Mouse (Mus musculus) small intestine, adult 2 months (tissue): ENCODE results near the gene Gm12394.

Experiments
- CTCF ChIP-seq: fragments of 200-500 bp; IDR thresholded peaks from 2 replicates; pipeline ENCODE4 v1.5.1; 2012; ENCODE audit warnings: low read depth, mild to moderate bottlenecking, control low read depth, inconsistent platforms, low read length, moderate library complexity, mixed read lengths; ENCODE audit not compliant: insufficient replicate concordance, insufficient read length; ENCODE audit errors: extremely low read depth
- POLR2A ChIP-seq: fragments of 200-500 bp; IDR thresholded peaks from 2 replicates; pipeline ENCODE4 v1.6.1; 2012; ENCODE audit warnings: low read depth, mild to moderate bottlenecking, control low read depth, inconsistent platforms, low read length, moderate library complexity

DNA sequence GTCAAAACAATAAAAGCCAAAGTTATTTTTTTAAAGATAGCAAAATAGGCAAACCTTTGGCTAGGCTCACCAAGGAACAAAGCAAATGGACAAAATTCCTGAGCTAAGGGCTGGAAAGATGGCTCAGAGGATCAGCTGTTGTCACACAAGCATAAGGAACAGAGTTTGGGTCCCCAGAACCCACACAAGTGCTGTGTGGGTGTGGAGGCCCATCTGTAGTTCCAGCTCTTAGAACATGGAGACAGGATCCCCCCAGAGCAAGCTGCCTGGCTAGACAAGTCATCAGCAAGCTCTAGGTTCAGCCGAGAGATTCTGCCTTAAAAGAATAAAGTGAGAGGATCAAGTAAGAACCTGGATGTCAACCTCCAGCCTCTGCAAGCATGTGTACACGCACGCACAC is 48.0 kb upstream of the Gm12394 start:
- TF ChIP-seq POLR2A (no peak), CTCF (no peak)
